Mouse (Mus musculus) liver, embryonic 14.5 days (tissue): ENCODE measurements around the gene Plxdc2. TPM values are rescaled to one million over a fixed set of nuclear protein-coding genes. Genes with fewer than 3 reads are reported as not detected.

Experiments used
- ATAC-seq: fragments of 200-750 bp; cut with Nextera tagmentation; 2 replicates; pipeline ENCODE4 v1.8.0; 2017; ENCODE audit warnings: moderate number of reproducible peaks, mild to moderate bottlenecking, moderate library complexity; ENCODE audit not compliant: insufficient read depth
- DNase-seq, 3 experiments: peaks; one replicate each; pipeline ENCODE4 v3.0.0-alpha.2; 2012 to 2013; ENCODE audit warnings: low read depth in 3 of 3, low spot score in 3 of 3
- H3K27ac ChIP-seq: fragments of 300-500 bp; sonication (generic); 2 replicates; pipeline ENCODE4 v1.5.1; 2014; ENCODE audit warnings: moderate library complexity, mild to moderate bottlenecking, control low read depth, inconsistent platforms
- H3K27me3 ChIP-seq: fragments of 300-500 bp; sonication (generic); 2 replicates; pipeline ENCODE4 v1.6.1; 2014; ENCODE audit warnings: mild to moderate bottlenecking, low read length, moderate library complexity; ENCODE audit not compliant: control insufficient read depth, insufficient read depth
- H3K36me3 ChIP-seq: fragments of 300-500 bp; sonication (generic); replicated peaks from 2 replicates; pipeline ENCODE4 v1.6.1; 2014; ENCODE audit warnings: low read depth; ENCODE audit not compliant: control insufficient read depth, insufficient read depth
- H3K4me1 ChIP-seq, 2 experiments: fragments of 200-500 bp in 1 of 2; fragments of 300-500 bp in 1 of 2; sonication (generic) in 1 of 2; replicated peaks; 2 replicates each; pipeline ENCODE4 v1.6.1; 2012 to 2014; ENCODE audit warnings: antibody characterized with exemption in 1 of 2, inconsistent platforms in 1 of 2, low read length in 1 of 2; ENCODE audit not compliant: control insufficient read depth in 2 of 2, insufficient read depth in 2 of 2
- H3K4me2 ChIP-seq: fragments of 300-500 bp; sonication (generic); 2 replicates; pipeline ENCODE4 v1.6.1; 2014; ENCODE audit warnings: low read depth, mild to moderate bottlenecking, control low read depth, moderate library complexity
- H3K4me3 ChIP-seq, 2 experiments: fragments of 200-500 bp in 1 of 2; fragments of 300-500 bp in 1 of 2; sonication (generic) in 1 of 2; 2 replicates each; pipeline ENCODE4 v1.5.1; 2012 to 2014; ENCODE audit warnings: low read depth in 2 of 2, low read length in 2 of 2, mild to moderate bottlenecking in 2 of 2, control low read depth in 1 of 2, inconsistent platforms in 1 of 2, moderate library complexity in 1 of 2; ENCODE audit not compliant: insufficient read depth in 1 of 2
- H3K9ac ChIP-seq: fragments of 300-500 bp; sonication (generic); replicated peaks from 2 replicates; pipeline ENCODE4 v1.6.1; 2014; ENCODE audit warnings: mild to moderate bottlenecking, control low read depth, moderate library complexity
- H3K9me3 ChIP-seq: fragments of 300-500 bp; sonication (generic); 2 replicates; pipeline ENCODE4 v1.6.1; 2016; ENCODE audit warnings: low read length, mixed read lengths; ENCODE audit not compliant: control insufficient read depth
- CTCF ChIP-seq: IDR thresholded peaks from 2 replicates; pipeline ENCODE4 v1.5.1; 2016; ENCODE audit warnings: antibody characterized with exemption, low read depth, control low read depth
- EP300 ChIP-seq: IDR thresholded peaks from 2 replicates; pipeline ENCODE4 v1.6.1; 2016; ENCODE audit warnings: antibody characterized with exemption, low read depth
- WGBS: fragments of 180-500 bp; shearing (Covaris S2); extraction: QIAGEN DNeasy Blood & Tissue Kit; methylation state at CpG from one replicate; pipeline ENCODE4 v1.1.7; 2014; ENCODE audit not compliant: insufficient replicate concordance; 5-methylcytosine and 5-hydroxymethylcytosine counted together
- polyA plus RNA-seq, 2 experiments: library from polyadenylated mRNA; depleted of rRNA in 1 of 2; stranded (reverse) in 1 of 2; unstranded in 1 of 2; fragments of >200 nt; fragmentation: Nextera tagmentation in 1 of 2; extraction: Ambion mirVana in 1 of 2; gene quantifications; 2 replicates each; pipeline versions ENCODE4 v1.2.1 to v1.2.3; 2012 to 2014

The Plxdc2 gene
- polyA plus RNA-seq, 2 experiments: 0.40 to 1.1 TPM

DNA sequence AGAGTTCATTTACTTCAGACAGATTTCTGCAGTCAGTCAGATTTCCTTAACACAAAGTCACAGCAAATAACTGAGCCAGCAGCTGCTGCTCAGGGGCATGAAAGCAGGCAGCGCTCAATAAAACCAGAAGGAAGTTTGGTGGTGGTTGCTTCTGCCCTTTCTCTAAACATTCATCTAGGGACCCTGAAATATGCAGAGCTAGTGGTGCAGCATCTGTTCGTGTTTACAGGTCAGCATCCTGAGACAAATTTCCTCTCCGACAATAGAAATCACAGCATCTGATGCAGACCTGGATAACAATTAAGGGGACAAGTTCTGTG lies 418.0 kb downstream of the Plxdc2 start:
- Histone ChIP-seq H3K4me3 (no peak overlapping the region), H3K36me3 (no peaks in the 10 kb centered on the region), H3K4me2 (no peak overlapping the region), H3K4me1 (no peaks in the 10 kb centered on the region), H3K27me3 (no peaks in the 10 kb centered on the region), H3K9ac (no peak overlapping the region), H3K9me3 (no peaks in the 10 kb centered on the region), H3K27ac (no peak overlapping the region)
- no peak for TF ChIP-seq EP300
- TF ChIP-seq CTCF: no peak
- DNase-seq (no peak), ATAC-seq (no peak)
- WGBS: 48% methylated on average over 3 of the region's 3 CpGs

DNA sequence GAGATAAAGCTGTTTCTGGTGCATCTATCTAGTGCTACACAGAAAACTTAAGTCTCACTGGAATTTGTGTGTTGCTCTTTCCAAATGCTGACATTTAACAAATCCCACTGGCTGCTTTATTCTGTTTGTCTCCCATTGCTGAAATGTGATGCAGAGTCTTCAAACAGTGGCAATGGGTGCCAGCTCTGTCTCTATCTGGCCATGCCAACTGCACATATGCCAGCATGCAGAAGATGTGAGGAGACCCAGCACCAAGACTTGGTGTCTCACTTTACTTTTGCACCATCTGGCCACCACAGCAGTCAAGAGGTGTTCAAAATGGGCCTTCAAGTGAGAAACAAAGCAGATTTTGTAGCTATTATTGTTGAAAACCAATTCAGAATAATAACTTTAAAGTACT lies 439.2 kb downstream of the Plxdc2 start:
- H3K9me3 ChIP-seq: no peaks in the 10 kb centered on the region
- no peak for TF ChIP-seq EP300
- TF ChIP-seq CTCF: no peak
- H3K4me1 ChIP-seq: no peaks in the 10 kb centered on the region
- H3K4me3 ChIP-seq: no peak overlapping the region
- H3K27ac ChIP-seq: no peak overlapping the region
- ATAC-seq (no peak), DNase-seq (no peak)
- H3K4me2 ChIP-seq: no peak overlapping the region
- H3K27me3 ChIP-seq: no peaks in the 10 kb centered on the region
- no peak overlapping the region for H3K9ac ChIP-seq
- H3K36me3 ChIP-seq: no peaks in the 10 kb centered on the region
